Mouse (Mus musculus) kidney, adult 2 months (tissue): ENCODE results near the gene Serpina16.

Experiments used
- CTCF ChIP-seq: fragments of 200-500 bp; conservative IDR thresholded peaks from 2 replicates; pipeline ENCODE4 v1.5.1; 2011; ENCODE audit warnings: low read depth, mild to moderate bottlenecking, control low read depth, low read length, moderate library complexity, mixed read lengths; ENCODE audit not compliant: insufficient read depth, insufficient read length
- POLR2A ChIP-seq: fragments of 200-500 bp; IDR thresholded peaks from one replicate; pipeline ENCODE4 v1.6.1; 2011; ENCODE audit warnings: low read depth, low read length, control low read depth

- TF ChIP-seq CTCF (peak; percentile 68), POLR2A (no peak)
Observed at GRCm38 (mm10) chr12:103711537-103711936, 35.6 kb upstream of the Serpina16 start.
